Mouse (Mus musculus) adrenal gland, postnatal 36 days (tissue): Measurements from ENCODE around the gene Slc12a7. TPM values are rescaled to one million over a fixed set of nuclear protein-coding genes. Genes with fewer than 3 reads are reported as not detected.
A peak's percentile ranks its signal among the peaks of the same experiment; 100 is the strongest.

Experiments
- DNase-seq, 2 experiments: peaks; one replicate each; pipeline ENCODE4 v3.0.0; 2021; ENCODE audit warnings: mixed read lengths in 1 of 2
- total RNA-seq, 2 experiments: library from RNA; stranded (reverse); gene quantifications; 2 replicates each; pipeline ENCODE4 v1.2.3; 2021

Gene Slc12a7
- total RNA-seq, 2 experiments from 2014 or later = 35.8 to 36.6 TPM

DNA sequence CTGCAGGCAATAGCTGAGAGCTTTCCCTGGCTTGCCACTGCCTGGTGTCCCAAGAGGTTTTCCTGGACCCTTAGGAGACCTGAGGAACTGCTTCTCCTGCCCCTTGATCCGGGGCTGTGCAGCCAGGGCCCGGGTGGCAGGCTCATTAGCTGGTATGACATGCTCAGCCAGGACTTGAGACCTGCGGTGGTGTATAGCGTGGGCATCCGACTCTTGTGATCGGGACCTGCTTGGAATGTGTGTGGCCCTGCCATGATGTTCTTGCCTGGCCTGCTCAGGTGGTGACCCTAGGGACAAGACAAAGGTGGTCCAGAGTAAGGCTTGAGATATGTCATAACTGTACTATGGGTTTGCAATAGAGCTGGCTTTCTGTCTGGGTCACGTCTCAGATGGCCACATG lies 88.4 kb downstream of the Slc12a7 start:
- DNase-seq = no peak

DNA sequence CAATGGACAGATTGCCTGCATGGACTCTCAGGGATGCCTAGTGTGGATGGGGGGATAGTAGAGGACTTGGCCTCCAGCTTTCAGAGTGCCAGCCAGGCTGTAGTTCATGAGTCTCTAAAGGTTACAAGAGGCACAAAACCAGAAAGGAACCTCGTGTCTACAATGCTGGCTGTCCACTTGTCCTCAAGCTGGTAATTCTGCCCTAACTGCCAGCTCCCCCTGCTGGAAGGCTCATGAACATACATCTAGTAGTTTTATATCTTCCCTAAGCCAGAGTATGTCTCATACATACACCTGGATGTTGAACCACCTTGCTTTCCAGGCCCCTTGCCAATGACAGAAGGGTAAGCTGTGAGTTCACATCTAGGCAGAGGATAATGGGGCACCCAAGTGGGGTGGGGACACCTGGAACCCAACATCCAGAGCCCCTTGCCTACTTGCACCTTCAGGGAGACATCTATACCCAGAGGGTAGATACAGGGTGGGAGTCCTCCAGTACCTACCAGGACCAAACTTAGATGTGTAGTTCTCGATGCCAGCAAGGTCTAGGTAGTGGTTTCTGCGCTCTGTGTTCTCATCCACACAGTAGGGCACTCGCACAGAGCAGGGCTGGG lies 89.4 kb downstream of the Slc12a7 start:
- peak; percentile 73 to 84 for DNase-seq

DNA sequence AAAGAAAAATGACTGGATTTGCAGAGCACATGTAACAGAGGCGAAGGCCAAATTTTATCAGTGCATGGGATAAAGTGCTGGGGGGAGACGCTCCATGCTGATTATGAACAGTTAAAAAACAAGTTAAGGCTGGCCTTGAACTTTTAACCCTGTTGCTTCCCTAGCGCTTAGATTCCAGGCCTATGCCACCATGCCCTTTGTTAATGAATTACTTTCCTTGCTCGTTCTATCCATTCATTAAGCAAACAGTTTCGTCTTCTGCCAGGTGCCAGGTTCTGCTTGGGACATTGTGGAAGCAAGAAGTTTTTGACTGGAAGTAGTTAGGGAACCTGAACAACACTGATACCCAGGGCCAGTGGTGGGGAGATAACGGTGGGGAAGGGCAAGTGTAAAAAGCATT lies 90.8 kb downstream of the Slc12a7 start:
- no peak for DNase-seq

DNA sequence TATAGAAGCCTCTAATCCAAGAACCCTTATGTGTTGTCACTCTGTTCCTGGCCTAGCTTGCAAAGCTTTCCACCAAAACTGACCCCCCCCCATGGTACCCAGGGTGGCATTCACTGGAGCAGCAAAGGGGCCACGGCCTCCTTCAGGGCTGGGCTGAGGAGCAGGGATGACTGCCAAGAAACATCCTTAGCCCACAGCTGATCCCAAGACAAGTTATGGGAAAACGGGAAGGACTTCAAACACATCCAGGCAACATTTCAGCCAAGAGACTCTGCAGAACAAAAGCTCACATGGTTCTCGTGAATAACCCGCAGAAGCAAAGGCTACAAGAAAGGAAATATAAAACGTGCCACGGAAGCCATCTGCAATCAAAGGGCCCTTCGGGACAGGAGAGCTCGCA lies 94.3 kb downstream of the Slc12a7 start:
- DNase-seq = no peak

DNA sequence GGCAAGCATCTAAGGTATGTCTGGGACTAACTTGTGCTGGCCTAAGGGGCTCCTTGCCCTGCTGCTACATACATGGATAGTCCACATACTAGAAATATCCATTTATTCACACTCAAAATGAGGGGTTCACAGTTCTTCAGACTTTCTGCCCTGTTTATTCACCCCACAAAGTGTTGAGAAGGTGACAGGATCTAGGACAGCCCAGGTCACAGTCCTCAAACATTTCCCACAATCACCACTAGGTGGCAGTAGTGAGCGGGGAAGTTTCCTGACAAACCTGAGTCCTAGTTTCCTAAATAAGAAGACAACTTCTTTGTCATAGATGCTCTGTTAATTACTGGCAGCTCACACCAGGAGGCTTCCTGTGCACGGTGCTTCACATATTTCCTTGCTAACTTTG lies 98.6 kb downstream of the Slc12a7 start:
- DNase-seq = peak; percentile 64 to 69

DNA sequence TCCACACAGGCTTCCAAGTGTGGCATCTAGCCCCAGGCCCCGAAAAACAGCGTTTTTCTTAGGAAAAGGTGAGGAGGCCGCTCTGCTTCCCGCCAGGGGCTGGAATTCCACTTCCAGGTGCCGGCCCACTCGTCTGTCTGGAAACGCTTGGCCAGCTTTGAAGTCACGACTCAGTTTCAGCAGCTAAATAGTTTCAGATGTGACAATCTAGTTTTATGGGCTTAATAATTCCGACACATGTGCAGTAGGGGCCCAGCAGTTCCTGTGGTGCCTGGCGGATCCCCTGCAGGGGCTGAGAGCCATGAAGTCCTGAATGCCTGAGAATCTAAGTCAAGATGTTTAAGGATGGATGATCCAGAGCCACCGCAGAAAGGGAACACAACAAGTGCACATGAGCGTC lies 100.9 kb downstream of the Slc12a7 start:
- no peak for DNase-seq

DNA sequence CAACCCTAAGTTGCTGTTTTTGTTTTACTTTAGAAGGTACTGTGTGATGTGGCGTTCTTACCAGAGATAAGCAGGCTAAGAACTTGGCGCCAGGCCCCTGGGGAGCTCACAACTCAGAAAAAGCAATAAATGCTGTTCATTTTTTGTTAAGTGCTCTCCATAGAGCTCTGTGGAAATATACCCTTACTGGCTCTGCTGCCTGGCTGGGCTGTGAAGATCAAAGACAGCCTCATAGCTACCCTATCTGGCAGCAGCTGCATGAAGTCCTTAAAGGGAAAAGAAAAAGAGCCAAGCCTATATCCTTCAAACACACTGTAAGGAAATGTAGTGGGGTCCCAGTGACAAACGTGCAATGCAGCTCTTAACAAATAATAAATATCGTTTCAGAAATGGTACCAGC lies 102.9 kb downstream of the Slc12a7 start:
- peak in 1 of 2 experiments; percentile 20 for DNase-seq

DNA sequence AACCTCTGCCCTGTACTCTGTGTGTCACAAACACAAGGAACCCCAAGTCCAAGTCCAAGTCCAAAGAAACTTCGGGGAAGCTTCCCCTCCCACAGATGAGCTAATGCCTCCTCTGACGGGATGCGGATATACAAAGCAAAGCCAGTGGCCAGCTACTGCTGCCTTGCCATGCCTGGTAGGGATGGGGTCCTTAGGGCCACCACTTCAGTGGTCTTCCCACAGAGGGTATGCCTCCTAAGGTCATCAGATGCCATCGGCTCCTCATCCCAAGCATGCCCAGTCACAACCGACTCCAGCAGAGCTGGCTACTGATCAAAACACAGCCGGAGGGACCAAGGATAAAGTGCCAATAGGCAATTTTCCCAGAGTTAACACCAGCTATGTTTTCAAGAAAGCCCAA lies 103.6 kb downstream of the Slc12a7 start:
- no peak for DNase-seq

DNA sequence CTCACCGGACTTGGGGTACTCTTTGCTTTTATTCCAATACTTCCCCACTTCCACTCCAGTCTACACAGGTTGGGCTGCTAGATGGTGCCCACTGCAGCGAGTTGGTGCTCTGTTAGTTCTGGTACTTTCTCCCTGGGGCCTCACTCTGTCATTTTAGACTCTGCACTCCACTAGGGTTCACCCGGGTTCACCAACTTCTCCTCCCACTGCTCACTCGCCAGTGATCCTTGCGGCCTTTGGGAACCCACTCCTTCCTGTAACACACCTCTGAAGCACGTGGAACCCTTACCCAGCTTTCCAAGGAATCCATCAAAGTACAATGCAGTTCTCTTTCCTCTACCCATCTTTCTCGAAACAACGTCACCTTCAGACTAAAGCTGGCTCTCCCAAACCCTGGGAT lies 104.8 kb downstream of the Slc12a7 start:
- DNase-seq = no peak

DNA sequence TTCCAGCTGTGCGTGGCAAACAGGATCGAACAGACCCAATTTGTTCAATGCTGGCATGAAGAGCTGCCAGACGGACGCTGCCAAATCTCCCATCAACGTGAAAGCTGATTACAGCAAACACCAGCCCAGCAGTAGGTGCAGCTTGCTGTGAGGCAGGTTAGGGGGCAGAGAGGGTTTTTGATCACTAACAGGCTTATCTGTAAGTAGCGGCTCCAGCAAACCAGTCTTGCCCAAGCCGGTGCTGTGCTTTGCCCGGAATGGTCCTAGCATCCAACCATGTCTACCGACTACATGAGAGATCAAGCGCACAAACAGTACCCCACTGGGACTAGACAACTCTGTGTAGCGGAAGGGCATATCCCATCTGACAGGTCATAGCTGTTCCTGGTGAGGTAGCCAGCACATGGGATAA lies 106.2 kb downstream of the Slc12a7 start:
- DNase-seq = no peak

DNA sequence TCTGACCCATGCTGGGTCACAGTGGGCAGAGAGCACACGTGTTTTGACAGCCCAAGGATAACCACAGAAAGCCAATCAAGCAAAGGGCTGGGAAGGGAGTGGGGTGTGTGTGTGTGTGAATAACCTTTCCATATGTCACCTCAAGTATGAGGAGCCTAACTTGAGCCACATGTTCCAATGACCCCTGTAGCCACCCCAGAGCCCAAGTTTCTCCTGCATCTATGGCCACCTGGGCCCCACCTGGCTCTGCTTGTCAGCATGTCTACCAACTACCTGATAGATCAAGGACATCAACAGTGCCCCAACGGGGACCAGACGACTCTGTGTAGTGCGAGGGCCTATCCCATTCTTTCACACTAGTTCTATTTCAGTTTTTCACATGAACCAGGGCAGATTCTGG lies 106.8 kb downstream of the Slc12a7 start:
- no peak for DNase-seq

DNA sequence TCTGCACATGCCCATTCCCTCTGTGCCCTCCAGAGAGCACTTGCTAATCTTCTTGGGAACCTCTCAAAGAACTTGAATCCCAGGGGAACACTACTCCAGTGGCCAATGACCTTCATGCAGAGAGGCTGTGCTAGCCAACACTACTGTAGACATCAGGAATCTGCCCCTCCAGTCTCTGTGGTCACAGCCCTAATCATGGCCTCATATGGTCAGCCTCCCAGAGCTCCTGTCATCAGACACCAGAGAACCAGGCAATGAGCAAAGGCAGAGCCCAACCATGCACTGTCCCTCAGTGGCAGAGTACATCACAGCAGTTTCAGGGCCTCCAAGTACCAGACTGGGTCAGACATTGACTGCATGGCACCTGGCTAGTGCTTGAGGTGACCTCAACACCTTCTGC lies 109.8 kb downstream of the Slc12a7 start:
- DNase-seq = no peak

DNA sequence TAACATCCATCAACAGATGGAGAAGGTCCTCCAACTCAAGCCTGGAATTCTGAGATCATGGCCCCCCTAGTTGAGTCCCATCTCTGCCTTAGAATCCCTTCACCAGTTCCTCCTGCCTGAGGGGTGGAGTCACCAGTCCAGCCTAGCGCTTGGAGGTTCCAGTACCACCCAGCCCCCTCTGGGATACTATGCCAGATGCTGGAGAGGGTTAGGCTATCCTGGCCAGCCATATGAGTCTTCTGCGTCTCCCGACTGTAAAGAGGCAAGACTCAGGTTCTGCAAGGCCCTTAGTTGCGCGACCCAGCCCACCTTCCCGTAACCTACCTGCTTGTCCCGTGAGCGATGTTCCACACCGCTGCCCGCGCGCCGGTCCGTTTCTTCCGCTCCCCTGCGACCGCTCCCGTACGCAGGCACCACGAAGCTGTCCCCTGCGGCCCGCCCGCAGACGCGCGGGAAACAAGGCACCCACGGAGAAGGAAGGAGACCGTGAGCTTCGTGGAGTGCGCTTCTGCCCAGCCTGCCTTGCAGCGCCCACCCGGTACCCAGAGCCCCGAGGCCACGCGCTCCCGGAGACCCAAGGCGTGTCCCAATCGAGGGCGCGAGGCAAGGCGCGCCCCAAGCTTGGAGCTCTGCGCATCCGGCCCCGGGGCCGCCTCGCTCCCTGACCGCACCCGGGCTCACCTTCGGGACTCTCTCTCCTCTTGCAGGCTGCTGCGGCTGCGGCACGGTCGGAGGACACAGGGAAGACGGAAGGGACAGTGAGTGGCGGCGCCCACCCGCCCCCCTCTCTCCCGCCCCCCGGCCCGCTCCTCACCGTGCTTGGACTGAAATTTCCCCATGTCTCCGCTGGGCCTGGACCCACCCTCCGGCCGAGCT lies 113.9 kb downstream of the Slc12a7 start:
- DNase-seq = peak; percentile 12 to 32

DNA sequence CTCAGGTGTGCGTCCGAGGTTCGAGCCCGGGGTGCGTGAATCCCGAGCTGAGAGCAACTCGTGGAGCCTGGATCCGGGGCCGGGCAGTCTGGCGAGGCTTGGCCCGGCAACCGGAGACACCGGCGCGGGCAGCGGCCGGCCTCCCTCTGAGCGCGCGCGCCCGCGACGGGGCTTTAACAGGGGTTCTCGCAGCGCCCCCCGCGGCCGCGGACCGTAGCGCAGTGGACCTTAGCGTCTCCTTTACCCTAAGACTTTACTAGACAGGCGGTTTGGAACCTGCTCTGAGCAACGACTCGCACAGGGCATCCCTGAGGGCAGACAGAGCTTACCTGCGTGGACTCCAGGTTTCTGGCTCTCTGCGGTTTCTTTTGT lies 114.6 kb downstream of the Slc12a7 start, which contains the start of gene Nkd2:
TSS of gene Nkd2 (minus strand) at position 167 of the 372 bp plus-strand sequence.
- DNase-seq = peak; percentile 90 to 92

Other genes starting within 250 kb of the Slc12a7 start
- not detected for gene Slc6a3, start 196.3 kb upstream of the Slc12a7 start, total RNA-seq
- 100 to 1,000 TPM; 156 to 171 TPM for gene Clptm1l, start 129.1 kb upstream of the Slc12a7 start, total RNA-seq
- gene Tert, start 106.2 kb upstream of the Slc12a7 start, total RNA-seq = 1 to 10 TPM; 4.6 to 7.1 TPM
- not detected for gene Slc6a18, start 55.1 kb upstream of the Slc12a7 start, total RNA-seq
- gene Slc6a19, start 28.2 kb upstream of the Slc12a7 start, total RNA-seq = under 1 TPM; 0.20 to 0.26 TPM
- 1 to 10 TPM; 1.3 to 1.9 TPM for gene Nkd2, start 114.5 kb downstream of the Slc12a7 start, total RNA-seq
- 1 to 10 TPM; 1.7 to 1.9 TPM for gene Trip13, start 204.7 kb downstream of the Slc12a7 start, total RNA-seq
- gene Brd9, start 204.7 kb downstream of the Slc12a7 start, total RNA-seq = 10 to 100 TPM; 30.9 to 31.7 TPM
- not detected for gene Zdhhc11, start 230.8 kb downstream of the Slc12a7 start, total RNA-seq